Mouse (Mus musculus) liver, embryonic 13.5 days (tissue): ENCODE data around the gene Atxn7l3b. TPM values are rescaled to one million over a fixed set of nuclear protein-coding genes. Genes with fewer than 3 reads are reported as not detected.
"Not testable (repeated sequence)": the region's sequence is repeated elsewhere in the genome, so short reads cannot be mapped to it uniquely, and the experiment has no call there.

Source experiments
- ATAC-seq: fragments of 200-750 bp; cut with Nextera tagmentation; 2 replicates; pipeline ENCODE4 v1.8.0; 2017; ENCODE audit warnings: low read depth, mild to moderate bottlenecking, moderate number of reproducible peaks, moderate library complexity
- DNase-seq: peaks from one replicate; pipeline ENCODE4 v3.0.0; 2022
- H3K27ac ChIP-seq: fragments of 300-500 bp; sonication (generic); 2 replicates; pipeline ENCODE4 v1.5.1; 2015; ENCODE audit warnings: moderate library complexity, mild to moderate bottlenecking, inconsistent platforms
- H3K27me3 ChIP-seq: fragments of 300-500 bp; sonication (generic); 2 replicates; pipeline ENCODE4 v1.6.1; 2015; ENCODE audit warnings: mild to moderate bottlenecking, inconsistent platforms
- H3K36me3 ChIP-seq: fragments of 300-500 bp; sonication (generic); 2 replicates; pipeline ENCODE4 v1.6.1; 2015; ENCODE audit warnings: mild to moderate bottlenecking, inconsistent platforms
- H3K4me1 ChIP-seq: fragments of 300-500 bp; sonication (generic); replicated peaks from 2 replicates; pipeline ENCODE4 v1.6.1; 2015; ENCODE audit warnings: inconsistent platforms
- H3K4me2 ChIP-seq: fragments of 300-500 bp; sonication (generic); 2 replicates; pipeline ENCODE4 v1.6.1; 2015; ENCODE audit warnings: inconsistent platforms, mild to moderate bottlenecking, moderate library complexity
- H3K4me3 ChIP-seq: fragments of 300-500 bp; sonication (generic); replicated peaks from 2 replicates; pipeline ENCODE4 v1.5.1; 2015; ENCODE audit warnings: mild to moderate bottlenecking, inconsistent platforms
- H3K9ac ChIP-seq: fragments of 300-500 bp; sonication (generic); 2 replicates; pipeline ENCODE4 v1.6.1; 2015; ENCODE audit warnings: mild to moderate bottlenecking, inconsistent platforms
- H3K9me3 ChIP-seq: fragments of 300-500 bp; sonication (generic); replicated peaks from 2 replicates; pipeline ENCODE4 v1.6.1; 2016; ENCODE audit warnings: inconsistent platforms
- WGBS: fragments of 180-500 bp; shearing (Covaris S2); methylation state at CpG from one replicate; pipeline ENCODE4 v1.1.7; 2015; ENCODE audit not compliant: insufficient replicate concordance; 5-methylcytosine and 5-hydroxymethylcytosine counted together
- polyA plus RNA-seq: library from polyadenylated mRNA; unstranded; fragments of >200 nt; fragmentation: Nextera tagmentation; extraction: Ambion mirVana; gene quantifications from 2 replicates; pipeline ENCODE4 v1.2.1, GENCODE M21; 2015

Gene Atxn7l3b
- 65.8 and 69.7 TPM in 2 replicates for polyA plus RNA-seq

DNA sequence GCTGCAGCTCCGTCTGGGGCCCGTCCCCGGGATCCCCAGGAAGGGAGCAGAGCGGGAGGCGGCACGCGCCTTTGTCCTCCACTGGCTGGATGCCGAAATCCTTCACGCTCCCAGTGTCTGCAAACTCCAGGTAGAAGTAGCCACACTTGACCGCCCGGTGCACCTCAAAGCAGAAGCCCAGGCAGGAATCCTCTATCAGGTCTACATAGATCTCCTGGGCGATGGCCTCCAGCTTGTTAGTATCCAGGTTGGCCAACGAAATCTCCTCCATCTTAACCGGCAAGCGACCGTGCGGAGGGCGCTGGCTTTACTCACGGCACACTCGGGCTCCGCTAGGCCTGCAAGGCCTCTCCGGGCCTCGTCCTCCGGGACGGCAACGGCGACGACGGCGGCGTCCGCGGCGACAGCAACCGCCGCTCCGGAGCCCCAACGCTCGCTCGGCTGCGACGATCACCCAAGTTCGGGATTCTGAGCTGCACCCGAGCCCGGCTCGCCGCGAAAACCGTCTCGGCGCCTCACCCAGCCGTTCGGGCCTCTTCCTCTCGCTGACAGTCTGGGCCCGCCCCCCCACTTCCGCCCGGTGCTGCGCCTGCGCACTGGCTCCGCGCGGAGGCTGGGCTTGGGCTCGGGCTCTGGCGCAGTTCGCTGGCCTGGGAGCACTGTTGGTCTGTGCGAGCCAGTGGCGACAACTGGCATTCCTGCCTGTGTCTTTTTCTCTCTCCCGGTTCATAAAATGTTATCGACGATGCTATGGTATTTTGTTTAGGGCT lies at the start of gene Atxn7l3b:
TSS of gene Atxn7l3b (minus strand) at position 550 of the 770 bp plus-strand sequence.
- H3K4me2 ChIP-seq: peak within 1 kb of the TSS; percentile 87
- WGBS: 2% methylated on average over 70 of the region's 70 CpGs

DNA sequence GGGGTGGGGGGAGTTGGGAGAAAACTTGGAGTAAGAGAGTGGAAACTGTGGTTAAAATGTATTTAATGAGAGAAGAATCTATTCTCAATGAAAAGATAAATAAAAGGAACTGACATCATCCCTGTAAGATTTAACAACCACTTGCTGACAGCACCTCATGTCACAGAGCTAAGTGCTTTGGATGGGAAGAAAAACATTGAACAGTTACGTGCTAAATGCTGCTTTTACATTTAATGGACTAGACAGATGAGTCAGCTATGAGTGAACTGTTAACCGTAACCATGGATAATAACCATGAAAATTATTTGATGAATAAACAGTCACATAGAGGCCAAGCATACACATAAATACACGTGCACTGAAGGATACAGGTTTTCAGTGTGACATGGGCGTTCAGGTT lies 48.8 kb upstream of the Atxn7l3b start:
- H3K9ac ChIP-seq: no peak overlapping the region
- ATAC-seq: no peak
- no peaks in the 10 kb centered on the region for H3K4me1 ChIP-seq
- H3K4me3 ChIP-seq: no peak overlapping the region
- H3K4me2 ChIP-seq: no peak overlapping the region
- WGBS: 71% methylated on average over 4 of the region's 4 CpGs
- H3K27ac ChIP-seq: no peak overlapping the region
- H3K27me3 ChIP-seq: no peaks in the 10 kb centered on the region
- DNase-seq: no peak
- no peaks in the 10 kb centered on the region for H3K9me3 ChIP-seq
- no peaks in the 10 kb centered on the region for H3K36me3 ChIP-seq

More for the DNA sequence above, at the start of gene Atxn7l3b:
- Histone ChIP-seq H3K27me3 (no peaks in the 10 kb centered on the region), H3K9me3 (no peaks in the 10 kb centered on the region), H3K4me1 (peaks cover 25% of the 10 kb centered on the region), H3K4me3 (peak within 1 kb of the TSS; percentile 83), H3K36me3 (peaks cover 24% of the 10 kb centered on the region), H3K9ac (peak within 1 kb of the TSS; percentile 91), H3K27ac (peak within 1 kb of the TSS; percentile 88)
- ATAC-seq (peak; percentile 99), DNase-seq (peak; percentile 89)

GRCm38 (mm10) chr10:112973286-112974026 lies 44.7 kb upstream of the Atxn7l3b start:
- Histone ChIP-seq H3K9me3 (no peaks in the 10 kb centered on the region), H3K4me1 (no peaks in the 10 kb centered on the region), H3K36me3 (no peaks in the 10 kb centered on the region), H3K27ac (no peak overlapping the region), H3K9ac (no peak overlapping the region), H3K4me3 (no peak overlapping the region), H3K4me2 (no peak overlapping the region), H3K27me3 (no peaks in the 10 kb centered on the region)
- peak; percentile 79 for ATAC-seq
- 31% methylated on average over 5 of the region's 5 CpGs for WGBS
- DNase-seq: no peak

GRCm38 (mm10) chr10:112970002-112970589 lies 41.3 kb upstream of the Atxn7l3b start:
- ATAC-seq: no peak
- no peaks in the 10 kb centered on the region for H3K36me3 ChIP-seq
- H3K27ac ChIP-seq: no peak overlapping the region
- no peak overlapping the region for H3K4me2 ChIP-seq
- H3K9me3 ChIP-seq: no peaks in the 10 kb centered on the region
- H3K4me3 ChIP-seq: no peak overlapping the region
- no peak for DNase-seq
- no peaks in the 10 kb centered on the region for H3K27me3 ChIP-seq
- no peak overlapping the region for H3K9ac ChIP-seq
- H3K4me1 ChIP-seq: no peaks in the 10 kb centered on the region
- WGBS: 54% methylated on average over 2 of the region's 2 CpGs

GRCm38 (mm10) chr10:112967578-112967977 lies 38.8 kb upstream of the Atxn7l3b start:
- no peak overlapping the region for H3K4me3 ChIP-seq
- DNase-seq (no peak), ATAC-seq (0 out of 2 replicates have a peak, but pooled peaks have one; percentile 48)
- no peak overlapping the region for H3K4me2 ChIP-seq
- H3K9ac ChIP-seq: no peak overlapping the region
- H3K27me3 ChIP-seq: no peaks in the 10 kb centered on the region
- no peaks in the 10 kb centered on the region for H3K9me3 ChIP-seq
- no peak overlapping the region for H3K27ac ChIP-seq
- H3K36me3 ChIP-seq: no peaks in the 10 kb centered on the region
- no peaks in the 10 kb centered on the region for H3K4me1 ChIP-seq
- WGBS: 30% methylated on average over 2 of the region's 2 CpGs

GRCm38 (mm10) chr10:112962216-112962615 lies 33.4 kb upstream of the Atxn7l3b start:
- not testable (repeated sequence) for ATAC-seq, H3K4me1 ChIP-seq, H3K36me3 ChIP-seq, DNase-seq, H3K9me3 ChIP-seq, H3K4me2 ChIP-seq, H3K27ac ChIP-seq, H3K9ac ChIP-seq, H3K27me3 ChIP-seq, H3K4me3 ChIP-seq
- 43% methylated on average over 4 of the region's 4 CpGs for WGBS

DNA sequence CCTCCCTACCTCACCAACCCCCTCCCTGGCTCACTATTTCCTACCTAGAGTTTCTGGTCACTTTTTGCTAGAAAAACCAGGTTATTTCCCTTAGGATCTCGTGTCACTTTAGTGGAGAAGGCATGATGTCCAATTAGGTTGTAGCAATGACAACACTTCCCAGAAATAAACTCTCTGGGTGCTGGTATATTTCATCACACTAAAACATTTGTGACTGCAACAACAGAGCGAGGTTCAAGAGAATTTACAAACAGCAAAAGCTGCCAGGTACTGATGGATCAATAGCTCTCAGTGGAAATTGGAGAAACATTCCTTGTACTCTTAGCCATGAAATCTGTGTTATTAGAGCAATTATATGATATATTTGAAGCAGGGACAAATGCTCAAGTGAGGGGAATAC lies 25.3 kb upstream of the Atxn7l3b start:
- Histone ChIP-seq H3K9ac (no peak overlapping the region), H3K9me3 (no peaks in the 10 kb centered on the region), H3K4me2 (no peak overlapping the region), H3K27ac (no peak overlapping the region), H3K36me3 (no peaks in the 10 kb centered on the region), H3K27me3 (no peaks in the 10 kb centered on the region), H3K4me1 (no peaks in the 10 kb centered on the region), H3K4me3 (no peak overlapping the region)
- DNase-seq (no peak), ATAC-seq (no peak)
- 31% methylated on average over 2 of the region's 2 CpGs for WGBS

- no peaks in the 10 kb centered on the region for H3K27me3 ChIP-seq
- 57% methylated on average over 3 of the region's 3 CpGs for WGBS
- H3K9ac ChIP-seq: no peak overlapping the region
- H3K9me3 ChIP-seq: no peaks in the 10 kb centered on the region
- no peak overlapping the region for H3K4me3 ChIP-seq
- ATAC-seq: no peak
- H3K27ac ChIP-seq: no peak overlapping the region
- no peaks in the 10 kb centered on the region for H3K4me1 ChIP-seq
- no peaks in the 10 kb centered on the region for H3K36me3 ChIP-seq
- DNase-seq: no peak
- H3K4me2 ChIP-seq: no peak overlapping the region
Measured at GRCm38 (mm10) chr10:112948453-112948852, 19.7 kb upstream of the Atxn7l3b start.

- Histone ChIP-seq H3K9ac (peak overlapping the region; percentile 91; the same call in 1 of the 2 replicates), H3K27ac (no peak overlapping the region), H3K4me1 (peaks cover 25% of the 10 kb centered on the region), H3K4me3 (peak overlapping the region; percentile 83), H3K4me2 (peak overlapping the region; percentile 87), H3K9me3 (no peaks in the 10 kb centered on the region), H3K36me3 (peaks cover 24% of the 10 kb centered on the region), H3K27me3 (no peaks in the 10 kb centered on the region)
- no peak for ATAC-seq
- no peak for DNase-seq
- WGBS: 38% methylated on average over 9 of the region's 9 CpGs
Measured at GRCm38 (mm10) chr10:112929222-112929615, 418 bp upstream of the Atxn7l3b start.

- peak overlapping the region; percentile 91; the same call in 1 of the 2 replicates for H3K9ac ChIP-seq
- H3K27ac ChIP-seq: no peak overlapping the region
- no peaks in the 10 kb centered on the region for H3K27me3 ChIP-seq
- H3K9me3 ChIP-seq: no peaks in the 10 kb centered on the region
- H3K4me1 ChIP-seq: peaks cover 25% of the 10 kb centered on the region
- peak overlapping the region; percentile 87 for H3K4me2 ChIP-seq
- H3K4me3 ChIP-seq: peak overlapping the region; percentile 83
- no peak for ATAC-seq
- no peak for DNase-seq
- H3K36me3 ChIP-seq: peaks cover 24% of the 10 kb centered on the region
Measured at GRCm38 (mm10) chr10:112926961-112927360, 1.8 kb downstream of the Atxn7l3b start.

DNA sequence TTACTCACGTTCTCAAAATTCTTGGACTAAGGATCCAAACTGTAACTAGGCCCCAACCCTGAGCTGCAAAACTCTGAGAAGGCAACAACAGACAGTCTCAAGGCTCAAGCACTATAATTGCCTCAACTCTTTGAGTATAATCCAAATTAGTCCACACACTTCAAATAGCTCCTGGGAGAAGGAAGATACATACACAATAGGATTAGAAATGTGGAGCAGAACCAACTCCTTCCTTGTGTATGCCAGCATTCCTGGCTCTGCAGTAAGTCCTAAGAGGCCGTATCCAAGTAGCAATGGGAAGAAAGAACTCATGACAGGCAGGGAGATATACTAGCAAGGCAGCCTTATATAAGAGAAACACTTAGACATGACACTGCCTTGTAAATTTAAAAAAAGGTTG lies 2.5 kb downstream of the Atxn7l3b start:
- H3K36me3 ChIP-seq: peaks cover 24% of the 10 kb centered on the region
- no peak for ATAC-seq
- H3K4me2 ChIP-seq: peak overlapping the region; percentile 87
- H3K9ac ChIP-seq: 0 out of 2 replicates have a peak overlapping the region, but pooled peaks have one; percentile 9
- peaks cover 25% of the 10 kb centered on the region for H3K4me1 ChIP-seq
- 80% methylated on average over 2 of the region's 2 CpGs for WGBS
- H3K27me3 ChIP-seq: no peaks in the 10 kb centered on the region
- no peak for DNase-seq
- H3K9me3 ChIP-seq: no peaks in the 10 kb centered on the region
- no peak overlapping the region for H3K4me3 ChIP-seq
- no peak overlapping the region for H3K27ac ChIP-seq
